Mouse (Mus musculus): Measurements from ENCODE around the gene Crybg1. TPM values are rescaled to one million over a fixed set of nuclear protein-coding genes. Genes with fewer than 3 reads are reported as not detected.

The Crybg1 gene
- total RNA-seq, 1 experiment from 2014 or later, result 0.46 TPM

DNA sequence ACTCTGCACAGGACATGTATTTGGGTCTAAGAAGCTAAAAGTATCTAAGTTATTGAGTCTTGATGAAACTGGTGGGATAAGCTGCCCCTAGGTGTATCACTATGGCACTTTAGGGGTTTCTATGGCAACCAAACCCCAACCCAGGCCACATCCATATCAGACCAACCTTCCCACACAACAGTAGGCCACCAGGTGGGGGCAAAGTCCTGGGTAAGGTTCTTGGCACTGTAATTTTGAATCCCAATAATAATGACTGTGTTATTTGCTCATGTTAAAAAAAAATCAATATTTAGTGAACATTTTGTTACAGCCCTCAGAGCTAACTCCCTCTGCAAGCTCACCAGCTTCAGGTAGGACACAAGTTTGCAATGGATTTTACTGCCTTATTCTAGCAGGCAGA, 38.2 kb downstream of the Crybg1 start:
- no peak for ATAC-seq (replicated peaks; ENCODE audit: low read depth, poor library complexity, severe bottlenecking)

DNA sequence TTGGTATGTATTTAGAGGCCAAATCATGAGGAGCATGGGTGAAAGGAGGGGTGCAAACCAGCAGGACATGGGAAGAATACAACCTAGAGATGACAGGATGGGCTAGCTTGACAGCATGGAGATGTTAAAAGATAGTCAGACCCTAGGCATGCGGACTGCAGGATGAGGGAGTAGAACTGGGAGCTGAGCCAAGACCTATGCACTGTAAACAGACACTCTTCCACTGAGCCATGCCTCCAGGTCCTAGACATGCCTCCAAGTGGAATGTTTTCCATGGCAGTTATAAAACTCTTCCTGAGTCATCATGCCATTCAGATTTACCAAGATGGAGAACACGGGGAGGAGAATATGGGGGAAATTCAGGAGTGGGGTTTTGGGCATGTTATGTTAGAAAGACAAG, 53.9 kb downstream of the Crybg1 start:
- ATAC-seq (replicated peaks; ENCODE audit: low read depth, poor library complexity, severe bottlenecking), result no peak

DNA sequence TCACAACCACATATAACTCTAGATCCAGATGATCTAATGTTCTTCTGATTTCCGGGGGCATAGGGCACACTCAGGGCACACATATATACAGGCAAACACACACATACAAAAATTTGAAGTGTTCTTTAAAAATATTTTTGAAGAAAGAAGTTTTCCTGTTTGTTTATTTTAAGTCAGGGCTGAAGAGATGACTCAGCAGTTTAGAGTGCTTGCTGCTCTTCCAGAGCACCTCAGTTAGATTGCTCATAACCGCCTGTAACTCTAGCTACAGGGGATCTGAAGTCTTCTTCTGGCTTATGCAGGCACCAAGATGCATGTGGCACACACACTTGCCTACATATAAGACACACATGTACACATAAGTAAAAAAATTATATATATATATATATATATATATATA, 56.9 kb downstream of the Crybg1 start:
- no peak for ATAC-seq (replicated peaks; ENCODE audit: low read depth, poor library complexity, severe bottlenecking)

GRCm38 (mm10) chr10:44080351-44080750, 68.3 kb downstream of the Crybg1 start:
- no peak for ATAC-seq (replicated peaks; ENCODE audit: low read depth, poor library complexity, severe bottlenecking)

GRCm38 (mm10) chr10:44078799-44079521, 69.7 kb downstream of the Crybg1 start:
- no peak for ATAC-seq (replicated peaks; ENCODE audit: low read depth, poor library complexity, severe bottlenecking)

DNA sequence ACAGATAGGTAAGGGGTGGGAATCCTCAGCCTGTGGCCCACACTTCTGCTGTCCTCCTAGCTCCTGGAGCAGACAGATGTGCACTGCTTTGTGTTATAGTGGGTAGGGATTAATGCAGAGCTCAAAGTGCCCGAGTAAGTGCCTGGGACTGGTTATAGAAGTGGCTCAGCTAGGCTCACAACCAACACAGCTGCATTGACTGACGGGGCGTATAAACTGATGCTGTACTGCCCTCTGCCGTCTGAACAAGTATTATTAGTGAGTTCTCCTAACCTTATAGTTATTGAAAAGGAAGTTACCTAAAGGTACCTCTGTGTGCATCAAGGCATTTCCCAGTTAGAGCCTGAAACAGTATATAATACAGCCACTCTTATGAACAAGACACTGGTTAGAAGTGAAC, 77.6 kb downstream of the Crybg1 start:
- ATAC-seq (replicated peaks; ENCODE audit: low read depth, poor library complexity, severe bottlenecking), result peak; percentile 94

DNA sequence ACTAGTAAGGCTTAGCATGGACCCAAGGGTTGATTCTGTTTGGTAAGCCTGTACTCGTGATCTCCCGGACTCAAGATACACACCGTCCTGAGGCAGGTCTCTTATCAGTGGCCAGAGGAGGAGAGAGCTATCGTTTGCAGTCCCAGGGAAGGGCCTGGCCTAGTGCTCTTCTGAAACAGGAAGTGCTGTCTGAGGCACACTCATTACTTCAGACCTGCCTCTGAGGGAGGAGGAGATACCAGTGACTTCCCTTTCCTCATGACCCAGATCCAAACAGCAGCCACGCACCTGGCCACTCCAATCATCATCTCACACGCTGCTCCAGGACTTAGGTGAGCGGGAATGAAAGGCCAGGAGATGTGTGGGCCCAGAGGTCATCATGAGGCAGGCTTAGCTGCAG, 79.5 kb downstream of the Crybg1 start:
- peak; percentile 81 for ATAC-seq (replicated peaks; ENCODE audit: low read depth, poor library complexity, severe bottlenecking)

DNA sequence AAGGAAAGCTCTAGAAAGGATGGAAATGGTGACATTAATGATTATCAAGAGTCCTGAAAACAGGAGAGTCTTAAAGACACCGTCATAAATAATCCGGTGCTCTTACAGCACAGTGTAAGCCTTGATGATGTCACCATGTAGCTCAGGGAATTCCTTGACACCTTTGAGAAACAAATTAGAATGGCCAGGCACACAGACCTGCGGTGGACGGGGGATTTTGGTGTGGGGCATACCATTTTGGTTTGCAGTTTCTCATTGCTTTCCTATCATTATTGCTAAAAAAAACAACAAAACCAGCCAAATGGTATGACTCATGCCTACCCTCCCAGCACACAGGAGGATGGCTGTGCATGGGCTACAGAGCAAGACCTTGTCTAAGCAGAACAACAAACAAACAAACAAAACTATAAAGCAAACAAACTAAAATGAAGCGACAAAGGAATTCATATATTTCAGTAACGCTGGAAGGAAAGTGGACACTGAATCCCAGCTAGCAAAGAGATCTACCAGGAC, 82.7 kb downstream of the Crybg1 start:
- no peak for ATAC-seq (replicated peaks; ENCODE audit: low read depth, poor library complexity, severe bottlenecking)

DNA sequence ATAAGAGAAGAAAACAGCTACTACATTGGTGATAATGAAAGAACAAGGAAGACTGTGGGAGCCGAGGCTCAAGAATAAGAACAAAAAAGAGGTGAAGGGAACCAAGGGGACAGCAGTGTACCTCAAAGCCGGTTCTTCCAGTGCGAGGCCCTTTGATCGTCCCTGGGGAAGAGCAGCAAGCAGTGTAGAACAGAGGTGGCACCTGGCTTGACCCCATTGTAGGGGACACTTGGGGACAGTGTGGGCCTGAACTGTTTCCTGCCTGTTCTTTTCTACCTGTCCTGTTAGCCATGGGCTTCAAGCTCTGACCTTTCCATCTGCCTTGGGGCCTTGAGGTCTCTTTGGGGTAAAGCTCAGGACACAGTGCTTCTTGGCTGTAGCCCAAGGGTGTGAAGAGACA, 85.7 kb downstream of the Crybg1 start:
- no peak for ATAC-seq (replicated peaks; ENCODE audit: low read depth, poor library complexity, severe bottlenecking)

GRCm38 (mm10) chr10:44050913-44051312, 97.7 kb downstream of the Crybg1 start:
- ATAC-seq (replicated peaks; ENCODE audit: low read depth, poor library complexity, severe bottlenecking), result no peak

DNA sequence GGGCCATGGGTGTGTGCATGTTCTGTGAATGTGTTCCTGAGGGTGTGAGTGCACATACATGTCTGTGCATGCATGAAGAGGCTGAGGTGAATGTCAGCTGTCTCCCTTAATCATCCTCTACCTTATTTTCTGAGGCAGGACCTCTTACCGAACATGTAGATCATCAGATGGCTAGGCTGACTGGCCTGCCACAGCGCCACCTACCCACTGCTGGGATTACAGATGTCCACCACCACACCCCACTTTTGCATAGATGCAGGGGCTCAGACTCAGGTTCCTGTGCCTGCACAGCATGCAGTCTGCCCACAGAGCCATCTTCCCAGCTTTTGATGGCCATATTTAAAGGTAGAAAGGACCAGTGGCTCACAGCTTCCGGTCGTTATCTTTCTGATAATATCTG, 103.9 kb downstream of the Crybg1 start:
- peak; percentile 47; the same call in 1 of the 2 replicates for ATAC-seq (replicated peaks; ENCODE audit: low read depth, poor library complexity, severe bottlenecking)

DNA sequence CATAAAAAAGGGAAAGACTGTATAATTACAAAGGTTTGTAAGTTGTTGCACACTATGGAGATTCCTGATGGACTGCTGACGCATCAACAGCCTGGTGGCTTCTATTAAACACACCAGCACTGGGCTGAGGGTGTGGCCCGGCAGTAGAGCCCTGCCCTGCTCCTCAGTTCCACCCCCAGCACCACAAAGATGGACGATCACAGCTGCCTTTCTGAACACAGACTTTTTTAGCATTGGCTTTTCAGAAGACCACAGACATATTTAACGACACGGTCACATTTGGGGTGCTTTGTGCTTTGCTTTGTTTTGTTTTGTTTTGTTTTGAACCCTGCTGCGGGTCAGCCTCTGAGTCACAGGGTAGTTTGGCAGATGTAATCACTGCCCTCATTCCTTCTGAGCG, 105.0 kb downstream of the Crybg1 start:
- ATAC-seq (replicated peaks; ENCODE audit: low read depth, poor library complexity, severe bottlenecking), result no peak

- ATAC-seq (replicated peaks; ENCODE audit: low read depth, poor library complexity, severe bottlenecking), result no peak
These were observed 109.5 kb downstream of the Crybg1 start for GRCm38 (mm10) chr10:44039185-44039584.

GRCm38 (mm10) chr10:44037918-44038544, 110.6 kb downstream of the Crybg1 start:
- peak; percentile 77; the same call in 1 of the 2 replicates for ATAC-seq (replicated peaks; ENCODE audit: low read depth, poor library complexity, severe bottlenecking)

GRCm38 (mm10) chr10:44029566-44029965, 119.1 kb downstream of the Crybg1 start:
- peak; percentile 98 for ATAC-seq (replicated peaks; ENCODE audit: low read depth, poor library complexity, severe bottlenecking)

GRCm38 (mm10) chr10:44027226-44027625, 121.4 kb downstream of the Crybg1 start:
- ATAC-seq (replicated peaks; ENCODE audit: low read depth, poor library complexity, severe bottlenecking), result no peak

GRCm38 (mm10) chr10:44026105-44026504, 122.5 kb downstream of the Crybg1 start:
- no peak for ATAC-seq (replicated peaks; ENCODE audit: low read depth, poor library complexity, severe bottlenecking)

- ATAC-seq (replicated peaks; ENCODE audit: low read depth, poor library complexity, severe bottlenecking), result peak; percentile 37
These were observed 123.9 kb downstream of the Crybg1 start for GRCm38 (mm10) chr10:44024705-44025104.

GRCm38 (mm10) chr10:44020141-44020540, 128.5 kb downstream of the Crybg1 start:
- no peak for ATAC-seq (replicated peaks; ENCODE audit: low read depth, poor library complexity, severe bottlenecking)

GRCm38 (mm10) chr10:44018562-44018961, 130.1 kb downstream of the Crybg1 start:
- ATAC-seq (replicated peaks; ENCODE audit: low read depth, poor library complexity, severe bottlenecking), result no peak

GRCm38 (mm10) chr10:44015631-44016030, 133.0 kb downstream of the Crybg1 start:
- ATAC-seq (replicated peaks; ENCODE audit: low read depth, poor library complexity, severe bottlenecking), result no peak

DNA sequence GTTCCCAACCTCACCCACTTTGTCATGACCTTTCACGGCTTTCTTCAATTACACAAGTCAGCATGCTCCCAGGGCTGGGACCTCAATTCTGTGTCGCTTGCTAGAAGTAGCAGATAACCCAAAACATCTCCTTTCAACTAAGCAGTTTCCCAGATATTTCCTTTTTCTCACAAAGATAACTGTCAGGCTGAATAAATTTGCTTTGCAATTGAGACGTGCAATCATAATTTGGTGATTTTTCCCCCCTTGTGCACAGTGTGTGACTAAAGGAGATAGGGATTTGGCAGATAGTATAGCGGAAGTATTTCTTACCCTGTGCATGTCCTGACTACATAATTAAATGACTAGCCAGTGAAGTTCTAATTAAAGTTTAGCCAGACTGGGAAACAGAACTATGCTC, 134.8 kb downstream of the Crybg1 start:
- no peak for ATAC-seq (replicated peaks; ENCODE audit: low read depth, poor library complexity, severe bottlenecking)
